Mouse (Mus musculus) monocyte, adult 5-6 weeks (primary cell): ENCODE measurements around the gene Drd1. TPM values are rescaled to one million over a fixed set of nuclear protein-coding genes. Genes with fewer than 3 reads are reported as not detected.

ENCODE experiments used
- ATAC-seq: fragments of 153-309, 156-312 bp; replicated peaks from 2 replicates; pipeline ENCODE4 v1.8.0; 2017; ENCODE audit warnings: mild to moderate bottlenecking; ENCODE audit not compliant: low TSS enrichment, insufficient number of reproducible peaks, severe bottlenecking, poor library complexity, low FRiP score
- total RNA-seq: library from RNA; stranded (forward); fragments of 200-1000, 200-491, 200-594 nt; gene quantifications from 3 replicates; pipeline ENCODE4 v1.2.3, GENCODE M21; 2017

Drd1 gene
- total RNA-seq, 1 experiment from 2014 or later: not detected

- ATAC-seq: no peak
These were observed 46.8 kb downstream of the Drd1 start for GRCm38 (mm10) chr13:54008716-54009115.

Other genes with a start within 250 kb of the Drd1 start
- 8.5 to 25.4 TPM (median 10.1 TPM) in 3 replicates for gene Sfxn1, start 16.2 kb upstream of the Drd1 start, total RNA-seq
- 4.8 to 16.6 TPM (median 5.1 TPM) in 3 replicates for gene Hrh2, start 136.4 kb upstream of the Drd1 start, total RNA-seq